Mouse (Mus musculus): ENCODE data around the gene Sec14l1. TPM values are rescaled to one million over a fixed set of nuclear protein-coding genes. Genes with fewer than 3 reads are reported as not detected.

Sec14l1 gene
- polyA plus RNA-seq, 2 experiments from 2014 or later: 11.9 to 18.9 TPM

- no peak for ATAC-seq
These were observed 15.1 kb downstream of the Sec14l1 start for GRCm38 (mm10) chr11:117130068-117130467.

DNA sequence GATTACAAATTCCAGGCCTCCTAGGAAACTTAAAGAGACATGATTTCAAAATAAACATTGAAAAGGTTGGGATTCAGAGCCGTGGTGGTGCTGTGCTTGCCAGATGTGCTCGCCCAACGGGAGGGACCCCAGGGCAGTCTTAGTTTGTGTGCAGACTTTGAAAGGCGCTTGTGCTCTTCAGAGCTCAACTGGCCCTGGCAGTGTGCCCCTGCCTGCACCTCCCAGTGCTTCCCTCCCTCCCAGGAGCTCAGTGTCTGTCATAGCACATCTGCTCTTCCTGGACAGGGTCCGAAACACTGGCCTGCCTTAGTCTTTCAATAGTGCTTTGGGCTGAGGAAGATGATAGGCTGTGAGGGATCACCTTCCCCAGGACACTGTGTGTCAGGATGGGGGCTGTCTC lies 15.9 kb downstream of the Sec14l1 start:
- ATAC-seq: no peak

- no peak for ATAC-seq
These were observed 16.5 kb downstream of the Sec14l1 start for GRCm38 (mm10) chr11:117131450-117131849.

- ATAC-seq: no peak
These were observed 19.9 kb downstream of the Sec14l1 start for GRCm38 (mm10) chr11:117134776-117135387.

GRCm38 (mm10) chr11:117135457-117136290 lies 20.7 kb downstream of the Sec14l1 start:
- ATAC-seq: no peak

GRCm38 (mm10) chr11:117136880-117137279 lies 21.9 kb downstream of the Sec14l1 start:
- no peak for ATAC-seq

DNA sequence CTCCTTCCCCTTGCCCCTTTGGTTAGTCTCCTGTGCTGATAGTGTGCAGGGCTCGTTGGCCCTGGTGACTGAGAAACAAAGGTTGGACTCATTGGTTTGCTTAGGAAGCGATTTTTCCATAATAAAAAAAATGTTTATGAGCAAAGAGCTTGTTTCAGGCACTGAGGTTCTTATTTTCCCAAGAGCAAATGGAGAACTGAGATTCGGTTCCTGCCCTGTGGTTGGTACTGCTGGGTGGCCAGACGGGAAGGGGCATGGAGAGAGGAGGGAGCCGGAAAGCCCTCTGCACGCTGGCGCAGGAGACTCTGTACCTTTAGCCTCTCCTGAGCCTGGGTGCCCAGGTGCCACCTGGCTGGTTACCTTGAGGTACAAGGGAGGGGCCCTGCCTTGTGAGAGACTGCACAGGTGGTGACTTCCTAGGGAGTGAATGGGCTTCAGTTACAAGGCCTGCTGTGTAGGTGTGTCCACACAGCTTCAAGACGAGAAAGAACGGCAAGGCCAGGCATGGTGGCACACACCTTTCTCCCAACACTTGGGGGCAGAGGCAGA lies 23.3 kb downstream of the Sec14l1 start:
- no peak for ATAC-seq

DNA sequence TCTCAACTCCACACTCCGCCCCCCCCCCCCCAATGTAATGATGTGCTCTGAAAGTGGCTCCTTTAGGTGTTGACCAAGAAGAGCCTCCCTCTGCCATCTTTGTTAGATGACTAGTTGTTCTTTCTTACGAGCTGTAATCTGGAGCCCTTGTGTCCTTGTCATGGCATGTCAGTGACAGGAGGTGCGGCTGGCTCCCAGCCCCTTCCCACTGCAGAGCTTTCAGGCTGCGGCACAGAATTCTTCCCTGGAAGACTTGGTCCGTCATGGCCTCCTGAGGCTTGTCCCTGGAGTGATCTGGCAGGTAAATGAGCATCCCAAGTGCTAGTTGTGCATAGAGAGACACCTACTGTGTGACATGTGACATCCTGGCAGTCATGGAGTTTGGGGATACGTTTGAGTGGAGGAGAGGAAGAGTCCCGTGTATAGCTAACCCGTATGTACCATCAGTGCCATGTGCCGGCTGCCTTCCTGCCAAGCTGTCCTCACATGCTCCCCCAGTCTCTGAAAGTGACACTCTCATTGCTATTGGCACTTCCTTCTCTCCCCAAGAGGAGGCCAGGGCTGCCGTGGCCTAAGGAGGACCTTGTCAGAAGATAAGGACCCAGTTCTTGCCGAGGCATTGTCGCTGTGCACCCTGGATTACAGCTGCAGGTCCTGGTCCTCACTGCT lies 24.0 kb downstream of the Sec14l1 start:
- ATAC-seq: no peak

GRCm38 (mm10) chr11:117141376-117142001 lies 26.5 kb downstream of the Sec14l1 start:
- ATAC-seq: no peak

DNA sequence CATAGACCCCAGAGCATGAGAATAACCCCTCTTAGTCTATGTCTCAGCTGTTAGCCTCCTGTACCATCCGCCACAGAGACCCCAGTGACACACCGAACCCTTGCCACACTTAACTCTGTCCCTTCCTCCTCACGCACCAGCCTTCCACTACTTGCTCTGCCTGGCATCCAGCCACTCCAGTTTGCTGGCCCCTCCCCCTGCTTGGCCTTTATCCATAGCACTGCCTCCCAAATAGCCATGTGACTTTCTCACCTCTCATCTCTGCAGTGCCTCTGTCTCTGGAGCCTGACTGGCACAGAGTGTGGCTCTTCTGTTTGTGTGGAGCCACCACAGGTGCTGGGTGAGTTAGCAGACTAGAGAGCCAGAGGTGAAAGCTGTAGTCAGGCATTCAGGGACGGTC lies 27.5 kb downstream of the Sec14l1 start:
- no peak for ATAC-seq

GRCm38 (mm10) chr11:117145451-117146117 lies 30.6 kb downstream of the Sec14l1 start:
- no peak for ATAC-seq

DNA sequence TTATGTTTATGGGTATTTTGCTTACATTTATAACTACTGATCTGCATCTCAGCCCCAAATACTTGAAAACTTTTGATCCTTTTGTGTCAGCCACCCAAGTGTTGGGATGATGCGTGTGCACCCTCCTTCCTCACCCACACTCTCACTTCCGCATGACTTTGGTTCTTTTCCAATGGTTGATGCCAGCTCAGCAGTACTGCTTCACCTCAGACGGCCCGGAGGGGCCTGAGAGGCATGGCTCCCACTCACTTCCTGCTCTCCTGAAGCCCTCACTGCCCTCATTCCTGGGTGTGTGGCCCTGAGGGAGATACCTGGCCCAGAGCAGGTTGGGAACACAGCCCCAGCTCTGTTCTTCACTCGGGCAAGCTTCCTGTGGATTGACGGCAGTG lies 31.1 kb downstream of the Sec14l1 start:
- no peak for ATAC-seq

DNA sequence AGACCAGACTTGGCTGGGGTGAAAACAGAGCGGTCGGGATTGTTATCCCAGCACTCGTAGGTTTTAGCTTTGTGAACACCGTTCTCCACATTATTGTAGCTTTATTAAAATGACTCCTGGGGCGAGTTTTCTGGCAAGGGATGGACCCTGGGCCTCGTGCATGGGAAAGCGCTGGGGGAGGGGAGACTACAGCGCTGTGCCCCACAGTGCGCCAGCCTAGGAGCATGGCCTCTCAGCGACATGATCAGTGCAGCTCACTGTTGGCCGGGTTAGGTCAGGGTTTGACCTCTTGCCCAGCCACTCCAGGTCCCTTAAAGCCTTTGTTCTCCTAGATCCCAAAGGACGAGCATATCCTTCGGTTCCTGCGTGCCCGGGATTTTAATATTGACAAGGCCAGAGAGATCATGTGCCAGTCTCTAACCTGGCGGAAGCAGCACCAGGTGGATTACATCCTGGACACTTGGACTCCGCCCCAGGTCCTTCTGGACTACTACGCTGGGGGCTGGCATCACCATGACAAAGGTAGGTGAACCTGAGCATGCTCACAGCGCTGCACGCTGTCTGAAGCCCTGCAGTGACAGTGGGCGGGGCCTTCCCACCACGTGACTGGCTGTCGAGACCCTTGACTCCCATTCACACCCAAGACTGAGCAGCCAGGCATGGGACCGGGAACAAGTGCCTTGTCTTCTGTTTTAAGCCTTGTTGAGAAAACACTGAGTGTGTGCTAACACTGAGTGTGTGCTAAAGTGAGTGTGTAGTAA lies 32.0 kb downstream of the Sec14l1 start:
- no peak for ATAC-seq

GRCm38 (mm10) chr11:117148893-117149685 lies 34.1 kb downstream of the Sec14l1 start:
- no peak for ATAC-seq

DNA sequence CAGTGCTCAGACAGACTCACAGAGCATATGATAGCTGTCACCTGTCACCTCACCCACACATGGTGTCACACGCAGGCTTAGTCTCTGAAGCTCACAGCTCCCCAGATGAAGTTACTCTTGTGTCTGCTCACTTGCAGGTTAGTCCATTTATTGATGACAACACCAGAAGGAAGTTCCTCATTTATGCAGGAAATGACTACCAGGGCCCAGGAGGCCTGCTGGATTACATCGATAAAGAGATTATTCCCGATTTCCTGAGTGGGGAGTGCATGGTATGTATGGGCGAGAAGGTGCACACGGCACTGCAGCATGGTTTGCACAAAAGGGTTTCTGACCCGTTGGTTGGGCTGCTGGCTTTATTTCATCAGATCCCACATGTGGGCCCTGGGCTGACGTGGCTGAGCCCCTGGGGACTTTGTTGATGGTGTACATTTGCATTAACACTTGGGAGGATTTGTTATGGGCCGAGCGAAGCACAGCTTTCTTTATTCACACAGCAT lies 35.5 kb downstream of the Sec14l1 start:
- no peak for ATAC-seq

DNA sequence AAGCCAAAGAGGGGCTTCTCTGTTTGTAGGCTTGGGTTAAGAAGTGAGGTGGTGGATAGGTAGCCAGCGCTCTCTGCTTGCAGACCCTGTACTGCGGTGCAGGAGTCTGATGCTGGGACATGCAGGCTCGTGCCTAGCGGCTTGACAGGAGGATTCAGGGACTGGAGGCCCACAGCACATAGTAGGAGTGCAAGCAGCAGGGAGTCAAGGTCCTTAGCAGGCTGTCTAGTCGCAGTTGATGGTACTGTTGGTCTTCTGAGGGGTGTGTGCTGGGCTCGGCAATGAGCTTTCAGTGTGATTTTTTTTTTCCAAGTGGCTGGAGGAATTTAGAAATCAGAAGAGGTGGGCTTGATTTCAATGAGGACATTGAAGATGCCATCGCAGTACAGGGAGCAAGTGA lies 36.5 kb downstream of the Sec14l1 start:
- ATAC-seq: no peak

- no peak for ATAC-seq
These were observed 37.6 kb downstream of the Sec14l1 start for GRCm38 (mm10) chr11:117152541-117152940.

DNA sequence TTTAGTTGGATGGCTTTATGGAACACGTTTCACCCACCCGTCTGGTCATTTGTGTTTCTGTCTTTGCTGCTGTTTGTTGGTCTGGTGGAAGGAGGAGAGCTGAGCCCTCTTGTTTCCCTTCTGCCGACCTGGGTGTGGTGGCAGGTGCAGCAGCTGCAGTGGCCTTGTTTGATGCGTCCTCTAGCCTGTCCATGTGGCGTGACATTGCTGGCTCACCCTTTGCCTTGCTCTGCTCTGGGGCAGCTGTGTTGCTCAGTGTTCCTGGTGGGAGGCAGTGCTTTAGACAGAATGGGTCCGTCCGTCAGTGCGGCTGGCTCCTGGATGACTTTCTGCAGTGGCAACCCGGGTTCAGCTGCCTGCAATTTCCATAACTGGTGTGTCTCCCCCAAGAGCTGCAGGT lies 38.6 kb downstream of the Sec14l1 start:
- no peak for ATAC-seq

GRCm38 (mm10) chr11:117154088-117154815 lies 39.3 kb downstream of the Sec14l1 start:
- ATAC-seq: no peak

GRCm38 (mm10) chr11:117156725-117157124 lies 41.8 kb downstream of the Sec14l1 start:
- ATAC-seq: no peak

Data from CD4-positive, CD25-positive, alpha-beta regulatory T cell, adult 4 months (primary cell).